Mouse (Mus musculus) activated CD4-positive, CD25-positive, alpha-beta regulatory T cell (primary cell): ENCODE results near the gene Nacc1. TPM values are rescaled to one million over a fixed set of nuclear protein-coding genes. Genes with fewer than 3 reads are reported as not detected.

Experiments used
- polyA plus RNA-seq, 2 experiments: library from polyadenylated mRNA; unstranded; fragments of 100-300 nt; shearing (Covaris generic); gene quantifications; one replicate each; pipeline ENCODE4 v1.2.1; 2017

Nacc1 gene
- polyA plus RNA-seq, result 10 to 100 TPM; 10.7 to 21.4 TPM

GRCm38 (mm10) chr8:84687705-84688100 is at the start of gene Nacc1:
Nacc1 (minus strand) TSS chr8:84687862.

GRCm38 (mm10) chr8:84722850-84723570 is 35.3 kb upstream of the Nacc1 start, which contains the start of gene G430095P16Rik:
G430095P16Rik (plus strand) TSS chr8:84723007.

GRCm38 (mm10) chr8:84700941-84701911 is 13.6 kb upstream of the Nacc1 start, which contains the start of gene Lyl1:
Lyl1 (plus strand) TSS chr8:84701457.

GRCm38 (mm10) chr8:84686191-84687002 is 1.3 kb downstream of the Nacc1 start, which contains the start of gene Trmt1:
Trmt1 (plus strand) TSS chr8:84686307.

GRCm38 (mm10) chr8:84662581-84663065 is 25.0 kb downstream of the Nacc1 start, which contains the start of gene Ier2:
Ier2 (minus strand) TSS chr8:84662852.

Other genes with a start within 250 kb of the Nacc1 start
- gene Ier2, start 25.0 kb downstream of the Nacc1 start, polyA plus RNA-seq, result 100 to 1,000 TPM; 188 to 241 TPM
- gene Trmt1, start 1.6 kb downstream of the Nacc1 start, polyA plus RNA-seq, result 10 to 100 TPM; 38.1 to 54.2 TPM
- under 1 TPM; 0.41 to 0.57 TPM for gene Lyl1, start 13.6 kb upstream of the Nacc1 start, polyA plus RNA-seq
- gene G430095P16Rik, start 35.1 kb upstream of the Nacc1 start, polyA plus RNA-seq, result 10 to 100 TPM; 23.8 to 35.4 TPM
- gene Nfix, start 112.5 kb upstream of the Nacc1 start, polyA plus RNA-seq, result 10 to 100 TPM in 1 of 2 experiments, 1 to 10 TPM in 1; 4.1 to 12.3 TPM
- 1 to 10 TPM; 3.3 to 4.2 TPM for gene Dand5, start 135.0 kb upstream of the Nacc1 start, polyA plus RNA-seq
- 10 to 100 TPM; 29.7 to 37.9 TPM for gene Gadd45gip1, start 143.7 kb upstream of the Nacc1 start, polyA plus RNA-seq
- gene Rad23a, start 152.8 kb upstream of the Nacc1 start, polyA plus RNA-seq, result 100 to 1,000 TPM; 159 to 183 TPM
- 100 to 1,000 TPM; 378 to 630 TPM for gene Calr, start 159.1 kb upstream of the Nacc1 start, polyA plus RNA-seq
- 10 to 100 TPM; 78.3 to 79.8 TPM for gene Farsa, start 169.1 kb upstream of the Nacc1 start, polyA plus RNA-seq
- 10 to 100 TPM in 1 of 2 experiments, 1 to 10 TPM in 1; 9.1 to 16.8 TPM for gene Syce2, start 184.2 kb upstream of the Nacc1 start, polyA plus RNA-seq
- 10 to 100 TPM; 22.2 to 31.5 TPM for gene Gcdh, start 206.1 kb upstream of the Nacc1 start, polyA plus RNA-seq
- 1 to 10 TPM; 1.3 to 3.6 TPM for gene Klf1, start 214.1 kb upstream of the Nacc1 start, polyA plus RNA-seq
- gene Dnase2a, start 220.7 kb upstream of the Nacc1 start, polyA plus RNA-seq, result 10 to 100 TPM in 1 of 2 experiments, 1 to 10 TPM in 1; 6.1 to 11.9 TPM
- 1 to 10 TPM in 1 of 2 experiments, under 1 TPM in 1; 0.62 to 1.2 TPM for gene Mast1, start 249.5 kb upstream of the Nacc1 start, polyA plus RNA-seq